Mouse (Mus musculus) brain, embryonic 14.5 days (tissue): Measurements from ENCODE around the gene Gls2.

Experiments
- CTCF ChIP-seq: fragments of 200-500 bp; IDR thresholded peaks from 2 replicates; pipeline ENCODE4 v1.5.1; 2012; ENCODE audit warnings: inconsistent platforms, mild to moderate bottlenecking, moderate library complexity, borderline replicate concordance; ENCODE audit not compliant: insufficient read depth, insufficient read length; ENCODE audit errors: extremely low read depth
- POLR2A ChIP-seq: fragments of 200-500 bp; IDR thresholded peaks from 2 replicates; pipeline ENCODE4 v1.6.1; 2012; ENCODE audit warnings: mild to moderate bottlenecking, inconsistent platforms, borderline replicate concordance; ENCODE audit not compliant: poor library complexity, insufficient read depth, insufficient read length, severe bottlenecking; ENCODE audit errors: extremely low read depth

GRCm38 (mm10) chr10:128179989-128180388 lies 14.3 kb upstream of the Gls2 start, which contains the start of gene Rbms2:
- no peak for TF ChIP-seq CTCF
- TF ChIP-seq POLR2A: no peak
